Mouse (Mus musculus): ENCODE measurements around the gene Rc3h1. TPM values are rescaled to one million over a fixed set of nuclear protein-coding genes. Genes with fewer than 3 reads are reported as not detected.
"Not testable (repeated sequence)": the region's sequence is repeated elsewhere in the genome, so short reads cannot be mapped to it uniquely, and the experiment has no call there.

The Rc3h1 gene
- polyA plus RNA-seq, 1 experiment from 2014 or later = 7.5 TPM

- Histone ChIP-seq H3K79me2 (ENCODE audit: inconsistent target) (no peaks in the 10 kb centered on the region), H3K4me3 (ENCODE audit: inconsistent target) (no peak overlapping the region), H3K27ac (no peak overlapping the region), H3K36me3 (ENCODE audit: inconsistent target) (no peaks in the 10 kb centered on the region)
- 100% methylated on average over 1 of the region's 4 CpGs for WGBS (ENCODE audit: missing documents)
These were observed 75.1 kb downstream of the Rc3h1 start for GRCm38 (mm10) chr1:160981337-160981736.

- WGBS (ENCODE audit: missing documents) = 83% methylated on average over 3 of the region's 3 CpGs
- no peaks in the 10 kb centered on the region for H3K36me3 ChIP-seq (ENCODE audit: inconsistent target)
- no peaks in the 10 kb centered on the region for H3K79me2 ChIP-seq (ENCODE audit: inconsistent target)
- H3K27ac ChIP-seq = no peak overlapping the region
- no peak overlapping the region for H3K4me3 ChIP-seq (ENCODE audit: inconsistent target)
These were observed 76.7 kb downstream of the Rc3h1 start for GRCm38 (mm10) chr1:160982887-160983286.

GRCm38 (mm10) chr1:160984731-160985130 is 78.5 kb downstream of the Rc3h1 start:
- not testable (repeated sequence) for H3K79me2 ChIP-seq (ENCODE audit: inconsistent target); H3K4me3 ChIP-seq (ENCODE audit: inconsistent target); H3K36me3 ChIP-seq (ENCODE audit: inconsistent target); H3K27ac ChIP-seq
- 83% methylated on average over 1 of the region's 1 CpGs for WGBS (ENCODE audit: missing documents)

- 93% methylated on average over 6 of the region's 6 CpGs for WGBS (ENCODE audit: missing documents)
- Histone ChIP-seq H3K79me2 (ENCODE audit: inconsistent target) (no peaks in the 10 kb centered on the region), H3K36me3 (ENCODE audit: inconsistent target) (no peaks in the 10 kb centered on the region), H3K4me3 (ENCODE audit: inconsistent target) (no peak overlapping the region), H3K27ac (no peak overlapping the region)
These were observed 79.3 kb downstream of the Rc3h1 start for GRCm38 (mm10) chr1:160985477-160985876.

GRCm38 (mm10) chr1:160986881-160987635 is 80.8 kb downstream of the Rc3h1 start:
- H3K36me3 ChIP-seq (ENCODE audit: inconsistent target) = no peaks in the 10 kb centered on the region
- H3K4me3 ChIP-seq (ENCODE audit: inconsistent target) = no peak overlapping the region
- 94% methylated on average over 16 of the region's 17 CpGs for WGBS (ENCODE audit: missing documents)
- no peak overlapping the region for H3K27ac ChIP-seq
- no peaks in the 10 kb centered on the region for H3K79me2 ChIP-seq (ENCODE audit: inconsistent target)

- H3K27ac ChIP-seq = no peak overlapping the region
- WGBS (ENCODE audit: missing documents) = 88% methylated on average over 15 of the region's 15 CpGs
- H3K79me2 ChIP-seq (ENCODE audit: inconsistent target) = no peaks in the 10 kb centered on the region
- no peak overlapping the region for H3K4me3 ChIP-seq (ENCODE audit: inconsistent target)
- no peaks in the 10 kb centered on the region for H3K36me3 ChIP-seq (ENCODE audit: inconsistent target)
These were observed 83.2 kb downstream of the Rc3h1 start for GRCm38 (mm10) chr1:160989395-160989794.

GRCm38 (mm10) chr1:160993851-160994250 is 87.6 kb downstream of the Rc3h1 start:
- H3K27ac ChIP-seq = no peak overlapping the region
- no peaks in the 10 kb centered on the region for H3K36me3 ChIP-seq (ENCODE audit: inconsistent target)
- no peaks in the 10 kb centered on the region for H3K79me2 ChIP-seq (ENCODE audit: inconsistent target)
- 41% methylated on average over 6 of the region's 6 CpGs for WGBS (ENCODE audit: missing documents)
- no peak overlapping the region for H3K4me3 ChIP-seq (ENCODE audit: inconsistent target)

- Histone ChIP-seq H3K27ac (no peak overlapping the region), H3K4me3 (ENCODE audit: inconsistent target) (no peak overlapping the region), H3K36me3 (ENCODE audit: inconsistent target) (no peaks in the 10 kb centered on the region), H3K79me2 (ENCODE audit: inconsistent target) (no peaks in the 10 kb centered on the region)
- WGBS (ENCODE audit: missing documents) = 92% methylated on average over 4 of the region's 4 CpGs
These were observed 98.7 kb downstream of the Rc3h1 start for GRCm38 (mm10) chr1:161004942-161005341.

GRCm38 (mm10) chr1:161005526-161005925 is 99.3 kb downstream of the Rc3h1 start:
- Histone ChIP-seq H3K36me3 (ENCODE audit: inconsistent target) (no peaks in the 10 kb centered on the region), H3K79me2 (ENCODE audit: inconsistent target) (no peaks in the 10 kb centered on the region), H3K4me3 (ENCODE audit: inconsistent target) (no peak overlapping the region), H3K27ac (no peak overlapping the region)
- 49% methylated on average over 3 of the region's 3 CpGs for WGBS (ENCODE audit: missing documents)

- H3K79me2 ChIP-seq (ENCODE audit: inconsistent target) = no peaks in the 10 kb centered on the region
- H3K36me3 ChIP-seq (ENCODE audit: inconsistent target) = no peaks in the 10 kb centered on the region
- no peak overlapping the region for H3K4me3 ChIP-seq (ENCODE audit: inconsistent target)
- 91% methylated on average over 5 of the region's 5 CpGs for WGBS (ENCODE audit: missing documents)
- H3K27ac ChIP-seq = no peak overlapping the region
These were observed 100.3 kb downstream of the Rc3h1 start for GRCm38 (mm10) chr1:161006471-161006870.

GRCm38 (mm10) chr1:161008038-161008437 is 101.8 kb downstream of the Rc3h1 start:
- Histone ChIP-seq H3K4me3 (ENCODE audit: inconsistent target) (no peak overlapping the region), H3K36me3 (ENCODE audit: inconsistent target) (peaks cover 4% of the 10 kb centered on the region; the same call in 1 of the 2 replicates), H3K79me2 (ENCODE audit: inconsistent target) (no peaks in the 10 kb centered on the region), H3K27ac (no peak overlapping the region)
- WGBS (ENCODE audit: missing documents) = 89% methylated on average over 2 of the region's 2 CpGs

GRCm38 (mm10) chr1:161010436-161010835 is 104.2 kb downstream of the Rc3h1 start:
- Histone ChIP-seq H3K79me2 (ENCODE audit: inconsistent target) (no peaks in the 10 kb centered on the region), H3K27ac (no peak overlapping the region), H3K4me3 (ENCODE audit: inconsistent target) (no peak overlapping the region), H3K36me3 (ENCODE audit: inconsistent target) (peaks cover 4% of the 10 kb centered on the region; the same call in 1 of the 2 replicates)
- 90% methylated on average over 4 of the region's 4 CpGs for WGBS (ENCODE audit: missing documents)

GRCm38 (mm10) chr1:161016378-161016777 is 110.2 kb downstream of the Rc3h1 start:
- H3K27ac ChIP-seq = no peak overlapping the region
- 100% methylated on average over 2 of the region's 2 CpGs for WGBS (ENCODE audit: missing documents)
- H3K4me3 ChIP-seq (ENCODE audit: inconsistent target) = no peak overlapping the region
- peaks cover 19% of the 10 kb centered on the region; the same call in 1 of the 2 replicates for H3K36me3 ChIP-seq (ENCODE audit: inconsistent target)
- no peaks in the 10 kb centered on the region for H3K79me2 ChIP-seq (ENCODE audit: inconsistent target)

- Histone ChIP-seq H3K27ac (no peak overlapping the region), H3K79me2 (ENCODE audit: inconsistent target) (no peaks in the 10 kb centered on the region), H3K36me3 (ENCODE audit: inconsistent target) (peaks cover 15% of the 10 kb centered on the region; the same call in 1 of the 2 replicates), H3K4me3 (ENCODE audit: inconsistent target) (no peak overlapping the region)
- 93% methylated on average over 14 of the region's 14 CpGs for WGBS (ENCODE audit: missing documents)
These were observed 113.8 kb downstream of the Rc3h1 start for GRCm38 (mm10) chr1:161020051-161020450.
